Mouse (Mus musculus): ENCODE measurements at regions not wholly inside any gene's neighbourhood (a gene's known extent, or its start where the extent isn't known, plus 50 kb on each side); places are given as distances from the start of the nearest gene placed in this dataset.
"Not testable (repeated sequence)": the region's sequence is repeated elsewhere in the genome, so short reads cannot be mapped to it uniquely, and the experiment has no call there.

DNA sequence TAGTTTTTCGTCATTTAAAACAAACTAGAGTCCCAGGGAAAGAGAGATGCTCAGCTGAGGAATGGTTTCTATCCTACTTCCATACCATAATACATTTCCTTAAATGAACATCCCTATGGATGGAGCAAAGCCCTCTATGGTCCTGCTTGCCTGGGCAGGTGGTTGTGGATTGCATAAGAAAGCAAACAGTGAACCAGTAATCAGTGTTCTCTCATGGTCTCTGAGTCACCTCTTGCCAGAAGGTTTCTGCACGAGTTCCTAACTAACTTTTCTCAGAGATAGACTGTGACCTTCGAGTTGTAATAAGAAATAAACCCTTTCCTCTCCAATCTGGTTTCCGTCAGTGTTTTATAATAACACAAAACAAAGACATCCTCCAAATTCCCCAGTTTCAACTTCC lies 62.9 kb upstream of the Bet1 start:
- no peak for DNase-seq (ENCODE audit: low read depth, low spot score)

DNA sequence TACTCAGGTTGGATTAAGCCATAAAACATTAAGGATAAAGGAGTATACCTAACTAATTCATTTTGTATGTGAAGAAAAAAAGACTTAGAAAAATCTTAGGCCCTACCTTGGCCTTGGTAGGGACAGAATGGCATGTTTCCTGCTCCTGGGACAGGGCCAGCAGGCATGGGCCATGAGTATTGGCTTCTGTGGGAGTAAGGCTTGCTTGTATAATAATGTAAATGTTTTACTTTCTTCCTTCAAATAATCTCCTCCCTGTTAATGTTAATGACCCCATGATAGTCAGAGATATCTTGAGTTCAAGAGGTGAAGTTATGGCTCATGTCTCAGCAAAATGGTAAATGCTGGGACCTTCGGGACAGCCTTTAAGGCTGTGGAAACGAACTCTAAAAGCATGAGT lies 71.5 kb upstream of the Bet1 start:
- DNase-seq (ENCODE audit: low read depth, low spot score): no peak

DNA sequence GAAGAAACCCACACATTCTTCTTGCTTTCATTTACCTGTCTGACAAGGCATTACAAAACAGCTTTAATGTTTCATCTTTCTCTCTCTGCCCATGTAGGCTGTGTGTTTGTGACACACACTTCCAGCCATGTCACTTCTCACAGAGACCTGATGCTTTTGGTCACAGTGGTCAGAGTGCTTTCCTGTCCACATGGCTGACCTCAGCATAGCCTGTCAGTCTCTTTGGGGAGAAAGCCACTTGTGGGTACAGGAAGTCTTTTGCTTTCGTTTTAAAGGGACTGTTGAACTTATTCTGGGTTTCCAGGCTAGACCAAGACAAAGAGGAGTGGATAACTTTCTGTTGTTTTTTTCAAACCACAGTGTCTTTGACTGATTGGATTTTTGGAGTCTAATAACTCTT lies 77.0 kb upstream of the Bet1 start:
- no peak for DNase-seq (ENCODE audit: low read depth, low spot score)

DNA sequence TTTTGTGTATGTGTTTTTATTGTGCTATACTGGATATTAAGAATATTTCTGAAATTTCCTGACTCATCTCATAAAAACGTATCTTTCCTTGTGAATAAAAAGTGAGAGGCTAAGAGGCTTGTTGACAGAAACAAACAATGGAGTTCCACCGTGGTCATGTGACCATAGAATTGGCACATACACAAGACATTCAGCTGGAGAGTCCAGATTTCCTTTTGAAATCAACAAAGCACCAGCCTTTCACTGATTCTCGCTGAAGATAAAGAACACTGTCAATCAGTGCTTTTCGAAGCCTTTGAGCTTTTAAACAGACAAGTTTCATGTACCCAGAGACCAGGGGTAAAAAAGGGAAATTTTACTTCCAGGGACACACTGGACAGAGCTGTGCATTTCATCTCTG lies 80.3 kb upstream of the Bet1 start:
- no peak for DNase-seq (ENCODE audit: low read depth, low spot score)

DNA sequence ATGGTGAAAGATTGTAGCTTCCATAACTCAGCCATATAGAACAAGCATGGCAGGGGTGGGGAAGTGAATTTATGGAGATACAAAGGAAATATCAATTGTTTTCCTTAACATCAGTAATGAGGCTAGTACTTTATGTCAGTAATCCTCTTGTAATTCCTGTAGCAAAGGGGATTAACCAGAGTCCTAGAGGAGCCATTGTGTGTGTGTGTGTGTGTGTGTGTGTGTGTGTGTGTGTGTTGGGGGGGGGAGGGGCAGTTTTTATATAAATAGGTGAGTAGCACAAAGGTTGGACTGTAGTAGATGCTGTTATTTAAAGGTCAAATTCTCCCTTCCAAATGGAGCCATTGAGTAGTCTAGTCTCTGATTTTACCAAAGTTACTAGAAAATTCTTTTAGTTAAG lies 81.0 kb upstream of the Bet1 start:
- DNase-seq (ENCODE audit: low read depth, low spot score): no peak

DNA sequence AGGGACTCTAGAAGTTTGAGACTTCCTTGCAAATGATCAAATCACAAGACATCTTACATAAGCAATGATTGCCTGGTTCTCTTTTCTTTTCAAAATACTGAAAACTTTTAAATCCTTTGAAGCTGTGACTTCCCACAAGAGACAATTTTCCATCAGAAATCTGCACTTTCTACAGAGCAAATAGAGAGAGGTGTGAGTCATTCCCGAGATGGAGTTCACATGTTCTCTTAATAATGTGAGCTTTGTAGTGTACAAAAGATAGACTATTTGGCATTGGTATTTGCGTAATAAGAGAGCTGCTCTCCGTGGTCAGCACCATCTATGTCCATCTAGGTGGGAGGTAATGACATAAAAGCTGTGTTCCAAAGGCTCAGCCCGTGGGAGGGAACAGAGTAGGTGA lies 84.8 kb upstream of the Bet1 start:
- no peak for DNase-seq (ENCODE audit: low read depth, low spot score)

DNA sequence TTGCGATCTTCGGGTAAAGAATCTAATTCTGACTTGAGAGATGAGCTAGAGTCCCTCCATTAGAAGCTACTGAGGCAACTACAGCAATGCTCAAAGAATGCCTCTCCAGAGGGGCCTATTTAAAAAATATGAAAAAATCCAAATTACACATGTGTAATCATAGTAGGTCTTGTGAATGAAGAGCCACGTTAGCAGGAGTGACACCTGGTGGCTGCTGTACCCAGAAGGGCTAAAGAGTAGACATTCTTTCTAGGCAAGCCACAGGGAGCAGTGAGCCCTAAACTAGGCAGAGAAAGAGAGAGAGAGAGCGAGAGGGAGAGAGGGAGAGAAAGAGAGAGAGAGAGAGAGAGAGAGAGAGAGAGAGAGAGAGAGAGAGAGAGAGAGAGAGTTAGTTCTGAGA lies 100.9 kb upstream of the Bet1 start:
- DNase-seq (ENCODE audit: low read depth, low spot score): no peak

DNA sequence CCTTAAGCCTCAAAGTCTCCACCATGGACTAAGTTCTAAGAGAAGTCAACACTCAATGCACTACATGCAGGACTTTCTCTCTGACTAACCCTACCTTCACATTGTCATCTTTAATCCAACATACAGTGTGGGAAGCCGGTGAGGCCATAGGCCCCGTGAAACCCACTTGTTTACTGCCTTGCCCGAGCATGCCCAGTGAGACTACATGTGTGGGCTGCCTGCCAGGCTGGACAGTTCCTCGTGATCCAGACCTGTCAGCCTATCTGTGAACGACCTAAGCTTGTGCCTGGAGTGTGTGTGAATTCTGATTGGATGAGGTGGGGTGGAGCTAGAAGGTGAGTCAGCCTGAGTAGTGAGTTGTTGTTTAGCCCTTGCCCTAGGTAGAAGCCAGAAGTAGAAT lies 104.2 kb upstream of the Bet1 start:
- DNase-seq (ENCODE audit: low read depth, low spot score): not testable (repeated sequence)

DNA sequence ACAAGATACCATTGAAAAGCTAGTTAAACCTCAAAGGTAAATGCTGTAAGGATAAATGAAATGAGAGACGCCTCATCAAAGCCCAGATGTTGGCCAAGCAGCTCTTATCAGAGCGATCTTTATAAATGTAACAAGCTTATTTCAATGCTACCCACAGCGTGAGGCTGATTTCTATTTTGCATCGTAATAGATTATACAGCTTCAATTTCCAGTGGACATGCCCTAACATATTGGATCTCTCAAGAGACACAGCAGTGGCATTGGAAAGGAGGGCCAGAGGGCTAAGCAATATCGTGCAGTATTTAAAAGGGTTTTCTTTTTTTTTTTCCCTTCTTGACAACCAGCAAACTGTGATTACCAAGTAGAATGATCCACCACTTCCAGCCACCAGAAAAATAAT lies 106.5 kb upstream of the Bet1 start:
- DNase-seq (ENCODE audit: low read depth, low spot score): no peak

DNA sequence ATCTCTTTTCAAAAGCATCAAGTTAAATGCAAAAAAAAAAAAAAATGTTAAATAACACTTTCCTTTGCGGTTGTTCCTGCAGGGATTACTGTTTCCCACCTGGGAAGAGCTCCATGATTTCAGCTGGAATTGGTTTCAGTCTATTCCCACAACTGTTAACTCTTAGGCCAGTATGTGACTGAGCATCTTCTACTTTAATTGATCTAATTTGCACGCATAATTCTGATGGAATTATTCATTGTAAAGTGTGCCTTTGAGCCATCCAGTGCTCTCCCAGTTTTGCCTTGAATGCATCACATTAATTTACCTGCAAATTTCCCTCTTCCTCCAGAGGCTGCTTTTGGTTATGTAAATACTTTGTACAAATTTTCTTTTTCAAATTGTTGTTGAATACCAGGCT lies 114.4 kb upstream of the Bet1 start:
- DNase-seq (ENCODE audit: low read depth, low spot score): no peak

DNA sequence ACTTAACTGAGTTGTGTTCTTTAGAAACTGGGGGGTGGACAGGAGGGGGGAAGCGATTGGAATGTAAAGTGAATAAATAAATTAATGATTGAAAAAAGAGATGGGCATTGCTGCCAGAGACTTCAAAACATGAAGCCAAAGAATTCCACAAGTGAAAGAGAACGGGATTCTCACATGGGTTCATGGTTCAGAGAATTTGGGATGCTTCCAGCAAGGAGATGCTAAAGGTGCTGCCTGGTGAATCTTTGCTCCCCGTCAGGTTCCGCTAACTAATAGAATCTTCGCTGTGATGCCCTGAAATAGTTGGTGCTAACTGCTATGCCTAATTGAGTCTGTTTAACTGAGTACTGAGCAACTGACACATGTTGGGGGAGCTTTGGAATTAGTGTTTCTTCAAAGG lies 118.9 kb upstream of the Bet1 start:
- no peak for DNase-seq (ENCODE audit: low read depth, low spot score)

DNA sequence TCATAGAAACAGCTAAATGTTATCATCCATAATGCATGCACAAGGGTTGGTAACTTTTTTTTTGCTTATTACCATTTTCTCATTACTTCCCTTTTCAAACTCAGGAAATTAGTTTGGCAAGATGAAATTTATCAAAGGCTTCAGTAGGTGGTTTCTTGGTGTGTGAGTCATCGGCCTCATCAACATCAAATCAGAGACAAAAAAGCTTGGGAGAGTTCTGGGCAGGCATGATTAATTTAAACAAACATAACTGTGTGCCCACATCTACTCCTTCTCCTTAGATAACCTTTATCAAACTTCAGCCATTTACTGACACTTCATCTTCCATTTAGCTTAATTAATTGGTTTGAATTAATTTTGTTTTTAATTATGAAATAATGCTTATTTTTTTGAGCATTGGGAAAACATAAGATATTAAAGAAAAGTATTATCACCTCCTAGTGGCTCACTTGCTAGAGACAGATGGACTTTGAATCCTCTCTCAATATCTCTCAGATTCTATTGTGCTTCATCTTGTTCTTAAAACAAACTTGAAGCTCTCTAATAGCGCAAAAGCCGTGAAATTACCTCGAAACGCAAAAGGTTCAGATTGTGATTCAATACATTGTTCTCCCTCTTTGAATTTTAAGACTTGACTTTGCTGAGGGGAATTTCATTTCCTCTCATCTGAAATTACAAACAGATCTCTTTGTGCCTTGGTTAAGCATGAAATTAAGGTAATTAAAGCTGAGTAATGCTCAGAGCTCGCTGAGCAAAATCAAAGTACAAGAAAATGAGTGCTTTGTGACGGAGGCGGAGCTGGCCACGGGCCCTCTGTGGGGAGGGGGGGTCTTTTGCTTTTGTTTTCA lies 158.7 kb upstream of the Bet1 start:
- DNase-seq (ENCODE audit: low read depth, low spot score): no peak

DNA sequence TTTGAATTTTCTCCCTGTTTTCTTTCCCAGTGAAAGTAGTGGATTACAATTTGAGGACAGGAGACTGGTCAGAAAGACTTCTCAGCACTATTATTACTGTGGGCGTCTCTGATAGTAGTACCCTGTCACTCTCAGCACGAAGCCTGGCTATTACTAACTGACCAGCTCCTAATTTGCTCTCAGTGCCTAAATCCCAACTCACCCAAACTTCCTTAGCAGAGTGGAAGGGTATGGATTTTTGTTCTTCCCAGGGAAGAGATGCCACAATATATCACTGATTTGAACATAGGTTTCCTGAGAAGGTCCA lies 159.3 kb upstream of the Bet1 start:
- DNase-seq (ENCODE audit: low read depth, low spot score): no peak

DNA sequence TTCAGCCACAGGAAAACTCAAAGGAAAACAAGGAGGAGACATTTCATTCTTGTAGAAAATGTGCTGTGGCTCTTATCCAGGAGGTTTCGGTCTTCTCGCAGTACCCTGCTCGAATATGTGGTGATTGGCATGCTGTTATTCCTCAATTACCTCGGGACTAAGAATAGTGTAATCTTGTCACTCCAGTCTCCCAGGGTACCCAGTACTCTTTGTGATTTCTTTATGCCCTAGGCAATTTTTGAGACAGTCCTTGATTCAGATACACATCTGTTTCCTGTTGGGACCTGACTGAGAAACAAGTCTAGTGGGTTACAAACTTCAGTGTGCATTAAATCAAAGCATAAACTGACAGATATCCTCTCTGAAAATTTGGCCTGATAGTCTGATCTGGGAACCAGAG lies 189.8 kb upstream of the Bet1 start:
- DNase-seq (ENCODE audit: low read depth, low spot score): no peak

DNA sequence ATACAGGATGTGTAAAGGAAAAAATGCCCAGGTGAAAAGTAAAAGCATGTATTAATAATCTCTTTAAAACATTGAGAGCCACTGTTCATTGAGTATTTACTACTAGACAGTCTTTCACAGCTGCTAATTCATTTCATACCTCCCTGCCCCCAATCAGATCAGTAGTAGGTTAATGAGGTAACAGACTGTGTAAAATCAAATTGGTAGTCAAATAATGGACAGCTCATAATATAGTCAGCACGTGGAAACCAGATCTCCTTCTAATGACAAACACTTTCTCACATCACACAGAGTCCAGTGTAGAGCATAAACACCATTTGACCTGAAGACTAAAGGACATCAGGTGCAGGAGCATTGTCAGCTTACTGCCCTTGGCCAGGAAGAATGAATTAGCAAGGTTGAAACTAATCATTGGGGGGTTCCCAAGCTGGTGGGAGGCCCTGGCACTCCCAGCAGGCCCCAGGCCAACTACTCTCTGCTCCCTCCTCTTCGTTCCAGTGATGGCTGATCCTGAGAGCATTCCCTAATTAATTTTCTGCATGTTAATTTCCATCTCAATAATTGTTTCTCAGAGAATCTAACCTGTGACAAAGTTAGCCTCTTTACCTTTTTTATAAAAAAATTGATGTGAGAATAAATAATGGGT lies 190.6 kb upstream of the Bet1 start:
- no peak for DNase-seq (ENCODE audit: low read depth, low spot score)

DNA sequence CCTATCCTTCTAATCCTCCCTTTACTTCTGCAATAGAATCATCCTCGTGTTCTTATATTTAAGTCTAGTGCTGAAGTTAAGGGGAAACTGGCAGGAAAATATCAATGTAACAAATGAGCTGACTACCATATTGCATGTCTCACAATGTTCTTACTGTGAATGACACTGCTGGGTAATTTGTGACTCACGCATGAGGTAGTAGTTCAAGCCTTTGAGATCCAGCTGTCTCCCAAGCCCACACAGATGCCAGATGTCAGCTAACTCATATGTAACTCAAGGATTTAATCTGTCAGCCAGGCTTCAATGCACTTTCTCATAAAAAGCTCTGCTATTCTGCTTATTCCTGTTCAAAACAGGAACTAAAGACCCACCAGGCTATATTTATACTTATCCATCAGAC lies 204.6 kb upstream of the Bet1 start:
- DNase-seq (ENCODE audit: low read depth, low spot score): no peak

DNA sequence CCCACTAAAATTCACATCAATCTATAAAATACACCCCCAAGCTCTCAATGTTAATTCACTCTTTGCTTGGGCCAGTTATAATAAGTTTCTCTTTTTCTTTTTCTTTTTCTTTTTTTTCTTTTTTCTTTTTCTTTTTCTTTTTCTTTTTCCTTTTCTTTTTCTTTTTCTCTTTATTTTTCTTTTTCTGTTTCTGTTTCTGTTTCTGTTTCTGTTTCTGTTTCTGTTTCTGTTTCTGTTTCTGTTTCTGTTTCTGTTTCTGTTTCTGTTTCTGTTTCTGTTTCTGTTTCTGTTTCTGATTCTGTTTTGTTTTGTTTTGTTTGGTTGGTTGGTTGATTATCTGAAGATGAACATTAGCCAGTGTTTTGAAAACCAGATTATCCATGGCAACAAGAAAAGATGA lies 201.2 kb upstream of the Col1a2 start:
- DNase-seq (ENCODE audit: low read depth, low spot score): not testable (repeated sequence)

DNA sequence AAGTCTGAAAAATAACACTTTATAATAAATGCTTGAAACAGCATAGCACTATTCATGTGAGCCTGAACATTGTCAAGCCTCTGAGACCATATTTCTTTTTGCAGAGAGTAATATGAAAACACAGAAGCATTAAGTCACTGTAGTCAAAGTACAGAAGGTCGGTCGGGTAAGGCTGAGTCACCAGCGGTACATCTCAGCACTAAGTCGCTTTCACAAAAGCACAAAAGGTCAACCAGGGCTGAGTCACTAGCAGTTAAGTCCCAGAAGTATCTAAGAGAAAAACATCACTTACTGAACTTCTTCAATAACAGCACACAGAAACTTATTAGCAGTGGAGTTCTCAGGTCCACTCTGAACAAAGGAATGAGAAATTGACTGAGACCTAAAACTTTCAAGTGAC lies 154.7 kb upstream of the Col1a2 start:
- no peak for DNase-seq (ENCODE audit: low read depth, low spot score)

DNA sequence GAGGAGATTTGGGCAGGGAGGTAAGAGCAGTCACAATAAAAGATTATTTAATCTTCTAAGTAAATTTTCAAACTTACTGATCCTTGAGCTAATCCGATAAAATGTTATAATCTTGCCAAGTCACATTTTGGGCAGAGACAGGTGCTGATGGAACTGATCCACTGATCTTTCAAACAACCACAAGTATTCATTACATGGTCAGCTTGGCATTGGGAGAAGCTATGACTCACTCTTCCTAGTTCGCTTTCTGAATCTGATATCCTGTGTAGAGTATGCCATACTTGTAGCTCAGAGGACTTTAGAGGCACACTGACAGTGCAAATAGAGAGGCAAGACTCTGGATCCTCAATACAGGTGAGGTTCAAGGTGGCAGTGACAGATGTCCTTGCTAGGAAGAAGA lies 142.4 kb upstream of the Col1a2 start:
- DNase-seq (ENCODE audit: low read depth, low spot score): no peak

DNA sequence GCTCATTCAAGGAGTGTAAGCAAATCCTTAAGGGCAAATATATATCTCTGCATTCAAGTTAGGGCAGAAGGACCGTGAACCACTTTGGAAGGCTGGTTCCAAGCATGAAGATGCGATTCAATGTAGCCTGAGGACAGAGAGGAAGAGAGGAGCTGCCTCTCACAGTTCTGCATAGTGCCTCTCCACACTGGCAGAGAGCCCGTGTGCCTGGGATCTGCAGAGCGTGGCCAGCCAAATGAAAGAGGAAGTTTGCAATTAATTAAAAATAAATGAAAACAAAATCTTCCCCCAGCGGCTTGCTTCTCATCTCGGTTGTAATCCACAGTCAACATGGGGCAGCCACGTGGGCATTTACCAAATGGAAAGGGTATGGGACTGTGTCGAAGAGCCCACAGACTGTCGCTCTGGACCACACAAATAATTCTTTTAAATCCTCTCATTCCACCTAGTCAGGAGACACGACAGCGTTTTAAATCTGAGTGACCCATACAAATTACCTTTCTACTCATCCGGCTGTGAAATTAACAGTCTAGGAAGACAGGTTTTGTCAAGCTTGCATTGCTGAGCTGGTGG lies 129.1 kb upstream of the Col1a2 start:
- DNase-seq (ENCODE audit: low read depth, low spot score): no peak

DNA sequence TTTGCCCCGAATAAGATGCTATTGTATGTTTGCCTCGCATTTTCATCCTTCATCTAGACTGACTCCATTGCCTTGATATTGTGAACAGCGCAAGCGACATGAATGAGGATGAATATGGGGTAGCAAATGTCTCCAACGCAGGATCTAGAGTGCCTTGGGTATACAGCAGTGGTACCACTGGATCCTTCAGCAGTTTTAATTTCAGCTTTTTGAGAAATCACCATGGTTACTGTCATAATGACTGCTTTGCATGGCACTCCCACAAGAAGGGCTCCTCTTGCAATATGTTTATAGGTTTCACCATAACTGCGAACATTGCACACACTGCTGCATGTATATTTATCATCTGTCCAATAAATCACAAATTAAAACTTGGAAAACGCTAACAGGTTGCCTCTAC lies 107.8 kb upstream of the Col1a2 start:
- no peak for DNase-seq (ENCODE audit: low read depth, low spot score)

DNA sequence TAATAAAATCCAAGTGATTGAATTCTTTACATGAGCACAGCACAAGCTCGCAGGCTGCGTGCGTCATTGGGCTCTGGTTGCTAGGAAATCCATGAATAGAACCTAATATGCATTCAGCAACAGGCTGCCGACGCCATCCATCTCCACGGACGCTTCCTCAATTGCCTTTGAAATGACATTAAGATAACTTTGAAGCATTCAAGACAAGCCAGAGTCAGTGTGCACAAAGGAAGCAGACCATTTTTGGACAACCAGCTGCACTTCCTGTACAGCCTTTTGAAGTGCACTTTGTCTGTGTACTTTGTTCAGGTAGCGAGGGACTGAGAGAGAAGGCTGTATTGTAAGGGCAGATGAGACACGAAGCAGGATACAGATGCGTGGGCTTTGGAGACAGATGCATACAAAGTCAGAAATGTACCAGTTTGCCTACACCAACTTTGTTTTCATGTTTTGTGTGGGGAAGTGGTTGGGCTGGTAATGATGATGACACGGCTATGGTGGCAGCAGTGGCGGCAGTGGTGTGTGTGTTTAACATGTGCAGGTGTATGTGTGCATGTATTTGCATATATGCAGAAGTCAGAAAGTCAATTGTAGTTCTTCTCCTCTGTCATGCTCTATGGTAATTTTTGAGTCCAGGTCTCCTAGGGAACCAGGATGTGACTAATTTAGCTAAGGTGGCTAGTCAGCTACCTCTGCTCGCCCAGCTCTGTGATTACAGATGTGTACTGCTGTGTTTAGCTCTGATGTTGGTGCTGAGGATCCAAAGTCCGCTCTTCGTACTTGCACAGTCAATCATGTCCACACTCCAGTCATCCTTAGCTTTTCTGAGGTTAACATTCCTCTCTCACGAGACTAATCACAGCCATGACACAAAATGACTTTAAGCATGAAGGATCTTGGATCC lies 106.7 kb upstream of the Col1a2 start:
- peak; percentile 8 for DNase-seq (ENCODE audit: low read depth, low spot score)
